Mouse (Mus musculus) cerebellum, postnatal 4 days (tissue): Measurements from ENCODE around the gene Nup210.

Source experiments
- DNase-seq, 2 experiments: peaks; one replicate each; pipeline ENCODE4 v3.0.0; 2022; ENCODE audit warnings: low spot score in 2 of 2, mixed read lengths in 1 of 2

Gene Nup210

DNA sequence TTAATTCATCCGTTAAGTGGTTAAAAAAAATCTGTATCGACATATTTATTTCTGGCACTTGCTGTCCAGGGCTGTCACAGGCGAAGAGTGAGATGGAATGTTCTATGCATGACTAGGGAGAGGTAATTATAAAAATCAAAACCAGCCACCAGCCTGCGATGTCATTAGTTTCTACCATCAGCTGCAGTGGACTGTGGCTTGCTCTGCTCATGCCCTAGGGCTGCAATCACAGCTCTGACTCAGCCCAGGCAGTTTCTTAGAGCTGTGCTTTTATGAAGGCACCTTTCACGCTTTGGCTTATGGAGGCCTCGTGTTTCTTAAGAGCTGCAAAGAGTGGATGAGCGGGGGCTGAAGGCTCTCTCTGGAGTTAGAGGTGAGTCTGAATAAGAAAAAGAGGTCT, 95.8 kb downstream of the Nup210 start:
- DNase-seq: no peak

DNA sequence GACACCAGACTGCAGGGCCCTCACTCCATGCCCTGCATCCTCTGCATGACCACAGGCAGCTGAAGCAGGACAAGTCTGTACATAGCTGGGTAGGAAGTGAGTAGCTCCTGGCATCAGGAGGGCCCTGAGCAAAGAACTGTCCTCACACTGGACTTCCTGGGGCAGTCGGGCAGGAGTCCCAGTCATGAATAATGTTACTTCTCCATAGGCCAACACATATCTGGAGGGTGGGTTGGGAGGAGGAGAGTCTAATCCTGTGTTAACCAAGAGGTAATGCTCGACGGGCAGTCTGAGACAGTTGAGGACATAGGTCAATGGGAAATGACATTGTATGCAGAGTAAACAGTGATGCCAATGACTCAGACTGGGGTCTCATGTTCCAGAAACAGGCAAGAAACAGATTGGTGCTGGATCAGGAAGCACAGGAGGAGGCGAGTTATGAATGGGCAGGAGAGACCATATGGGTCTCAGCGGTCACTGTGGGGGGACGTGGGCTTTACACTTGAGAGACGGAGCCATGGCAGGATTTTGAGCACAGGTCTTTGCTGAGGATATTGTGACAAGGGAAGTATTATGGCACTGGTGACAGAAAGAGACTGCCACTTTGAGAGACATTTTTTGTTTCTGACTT, 99.9 kb downstream of the Nup210 start:
- DNase-seq: no peak

DNA sequence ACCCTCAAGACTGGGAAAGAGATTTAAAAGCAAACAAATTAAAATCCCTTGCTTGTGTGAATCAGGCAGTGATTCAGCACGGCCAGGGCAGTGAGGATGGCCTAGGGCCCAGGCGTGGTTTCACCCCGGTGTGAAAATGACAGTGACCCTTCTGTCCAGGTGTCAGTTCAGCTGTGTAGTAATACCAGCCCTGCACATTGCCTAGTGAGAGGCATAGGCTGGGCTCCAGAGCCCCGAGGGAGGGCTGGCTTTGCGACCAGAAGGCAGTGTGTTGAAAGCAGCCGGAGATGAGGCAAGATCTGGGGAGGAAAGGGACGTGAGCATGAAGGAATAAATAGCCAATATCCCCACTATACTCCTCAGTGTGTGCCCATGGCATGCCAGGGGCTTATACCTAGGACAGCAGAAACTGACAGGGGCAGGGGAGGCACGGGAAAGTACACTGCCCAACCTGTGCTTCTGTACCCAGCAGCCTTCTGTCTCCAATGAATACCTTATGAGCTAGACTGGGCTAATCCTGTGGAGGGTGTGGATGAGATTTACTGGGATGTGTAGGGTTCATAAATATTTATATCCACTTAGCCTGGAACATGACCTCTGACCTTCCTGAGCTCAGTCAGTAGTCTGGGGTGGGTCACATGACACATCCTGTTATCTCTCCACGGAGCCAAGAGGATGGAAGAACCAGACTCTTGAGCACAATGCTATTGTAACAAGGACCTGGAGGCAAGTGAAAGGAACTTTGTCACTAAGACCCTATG, 102.3 kb downstream of the Nup210 start:
- DNase-seq: no peak

DNA sequence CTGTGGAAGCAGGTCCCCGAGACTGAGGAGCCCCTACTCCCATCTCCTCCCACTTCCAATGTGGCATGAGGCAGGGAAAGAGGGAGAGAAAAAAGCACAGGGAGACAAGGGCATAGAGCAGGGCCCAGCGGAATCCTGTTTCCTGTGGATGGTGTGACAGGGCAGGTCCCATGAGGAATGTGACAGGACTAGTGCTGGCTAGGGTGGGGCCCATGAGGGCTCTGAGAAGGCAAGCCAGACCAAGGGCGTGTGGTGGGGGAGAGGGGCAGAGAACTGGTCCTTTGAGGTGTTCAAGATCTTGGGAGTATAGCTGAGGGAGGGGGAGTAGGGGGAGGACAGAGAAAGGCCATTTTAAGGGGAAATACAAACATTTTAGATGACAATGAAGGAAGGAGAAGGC, 104.2 kb downstream of the Nup210 start:
- no peak for DNase-seq

DNA sequence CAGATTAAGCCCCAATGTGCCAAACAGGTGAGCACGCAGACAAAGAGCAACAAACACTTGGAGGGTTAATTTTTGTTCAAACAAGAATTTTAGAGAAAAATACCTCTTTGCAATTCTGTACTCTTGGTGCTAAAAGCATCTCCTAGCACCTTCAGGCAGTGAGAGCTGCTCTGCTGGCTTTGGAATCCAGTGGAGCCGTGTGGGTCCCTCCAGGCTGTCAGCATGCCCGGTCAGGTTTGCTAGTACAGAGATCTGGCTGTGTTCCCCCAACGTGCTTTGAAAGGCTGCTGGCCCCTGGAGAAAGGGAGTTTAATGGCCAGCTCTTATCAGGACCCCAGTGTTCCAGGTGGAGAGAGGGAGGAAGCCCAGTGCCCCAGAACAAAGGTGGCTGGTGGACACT, 105.1 kb downstream of the Nup210 start:
- no peak for DNase-seq

DNA sequence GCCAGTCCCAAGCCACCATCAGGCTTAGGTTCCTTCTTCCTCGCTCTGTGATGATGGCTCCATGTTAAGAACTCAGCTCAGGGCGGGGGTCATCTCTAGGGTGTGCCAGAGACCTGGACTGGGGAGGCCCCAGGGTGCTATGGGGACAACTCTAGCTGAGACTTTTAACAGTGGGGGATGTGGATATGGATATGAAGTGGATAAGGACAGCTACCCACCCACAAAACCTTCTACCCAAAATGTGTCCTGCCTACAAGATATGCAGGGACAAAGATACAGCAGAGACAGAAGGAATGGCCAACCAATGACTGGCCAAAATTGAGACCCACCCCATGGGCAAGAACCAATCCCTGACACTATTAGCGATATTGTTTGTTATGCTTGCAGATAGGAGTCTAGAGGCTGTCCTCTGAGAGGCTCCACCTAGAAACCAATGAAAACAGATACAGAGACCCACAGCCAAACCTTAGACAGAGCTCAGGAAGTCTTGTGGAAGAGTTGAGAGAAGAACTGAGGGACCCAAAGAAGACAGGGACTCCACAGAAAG, 108.3 kb downstream of the Nup210 start:
- DNase-seq: no peak

DNA sequence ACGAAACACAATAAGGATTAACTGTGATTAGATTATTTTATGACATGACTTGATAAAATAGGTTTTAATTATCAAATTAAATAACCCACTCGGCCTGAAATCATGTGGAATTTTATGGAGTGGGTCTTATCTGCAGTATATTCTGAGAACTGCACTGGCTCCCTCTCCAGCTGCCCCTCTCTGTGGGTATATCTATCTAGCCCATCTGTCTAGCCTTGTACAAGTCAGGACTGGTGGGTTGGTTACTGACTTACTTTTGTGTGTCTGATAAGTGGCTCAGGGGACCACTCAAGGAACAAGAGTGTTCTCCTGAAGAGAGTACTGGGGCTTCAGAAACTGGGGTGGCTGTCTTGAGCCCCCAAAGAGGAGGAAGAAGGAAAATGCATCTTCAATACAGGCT, 109.4 kb downstream of the Nup210 start:
- no peak for DNase-seq

DNA sequence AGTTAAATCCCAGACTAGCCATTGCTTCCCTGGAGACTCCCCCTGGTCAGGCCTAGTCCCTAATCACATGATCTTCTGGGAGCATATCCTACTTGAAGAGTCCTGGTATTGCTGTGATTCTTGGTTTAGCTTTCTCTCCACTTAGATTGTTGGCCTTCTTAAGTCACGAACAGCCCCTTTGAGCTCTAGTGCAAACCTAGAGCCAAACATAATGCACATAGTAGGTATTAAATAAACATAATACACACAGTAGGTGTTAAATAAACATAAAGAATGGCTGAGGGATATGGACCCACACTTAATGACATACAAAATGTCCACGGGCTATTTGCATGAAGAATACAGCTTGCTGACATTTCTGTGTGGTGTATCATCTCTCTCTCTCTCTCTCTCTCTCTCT, 112.5 kb downstream of the Nup210 start:
- no peak for DNase-seq

DNA sequence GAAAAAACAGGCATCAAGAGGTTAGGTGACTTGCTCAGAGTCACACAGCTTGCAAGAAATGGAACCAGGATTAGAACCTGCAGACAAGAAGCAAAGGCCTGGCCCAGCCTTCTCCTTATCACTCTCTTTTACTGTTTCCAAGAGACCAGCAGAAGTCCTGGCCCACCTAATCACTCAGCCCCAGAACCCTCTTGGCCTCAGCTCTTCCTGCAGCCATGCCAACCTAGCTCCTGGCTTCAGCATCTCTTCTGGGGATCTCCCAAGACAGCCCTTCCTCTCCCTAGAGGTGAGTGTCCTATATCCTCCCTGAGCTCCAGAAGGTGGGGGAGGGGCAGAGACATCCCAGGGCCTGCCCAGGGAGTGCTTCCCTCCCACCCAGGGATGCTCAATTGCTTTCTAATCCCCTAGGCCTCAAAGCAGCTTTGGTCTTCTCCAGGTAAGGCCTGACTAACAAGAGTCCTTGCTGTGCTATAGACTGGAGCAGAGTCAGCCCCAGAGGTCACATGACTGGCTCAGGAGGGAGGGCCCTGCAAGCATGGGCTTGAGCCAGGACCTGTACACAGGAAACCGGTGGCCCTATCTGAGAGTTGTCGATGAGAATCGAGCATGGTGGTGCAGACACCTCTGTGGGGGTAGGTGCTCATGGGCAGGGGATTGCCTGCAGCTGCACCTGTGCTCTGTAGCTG, 113.2 kb downstream of the Nup210 start:
- DNase-seq: no peak

DNA sequence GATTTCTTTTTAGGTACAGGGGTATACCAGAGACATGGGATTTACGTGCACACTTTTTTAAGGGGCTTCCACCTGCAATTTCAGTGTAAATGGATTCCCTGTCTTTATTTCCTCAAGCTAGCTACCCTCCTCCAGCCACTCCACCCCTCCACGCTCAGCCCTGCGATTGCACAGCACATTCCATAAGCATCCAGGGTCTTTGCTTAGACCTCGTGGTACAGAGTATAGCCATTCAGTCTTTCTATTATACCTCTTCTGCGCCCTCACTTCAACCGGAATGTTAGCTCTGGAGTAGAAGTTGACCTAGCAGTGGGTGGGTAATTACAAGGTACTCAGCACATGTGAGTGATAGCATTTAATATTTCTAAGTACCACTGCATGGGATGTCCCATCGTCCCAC, 115.1 kb downstream of the Nup210 start:
- no peak for DNase-seq

DNA sequence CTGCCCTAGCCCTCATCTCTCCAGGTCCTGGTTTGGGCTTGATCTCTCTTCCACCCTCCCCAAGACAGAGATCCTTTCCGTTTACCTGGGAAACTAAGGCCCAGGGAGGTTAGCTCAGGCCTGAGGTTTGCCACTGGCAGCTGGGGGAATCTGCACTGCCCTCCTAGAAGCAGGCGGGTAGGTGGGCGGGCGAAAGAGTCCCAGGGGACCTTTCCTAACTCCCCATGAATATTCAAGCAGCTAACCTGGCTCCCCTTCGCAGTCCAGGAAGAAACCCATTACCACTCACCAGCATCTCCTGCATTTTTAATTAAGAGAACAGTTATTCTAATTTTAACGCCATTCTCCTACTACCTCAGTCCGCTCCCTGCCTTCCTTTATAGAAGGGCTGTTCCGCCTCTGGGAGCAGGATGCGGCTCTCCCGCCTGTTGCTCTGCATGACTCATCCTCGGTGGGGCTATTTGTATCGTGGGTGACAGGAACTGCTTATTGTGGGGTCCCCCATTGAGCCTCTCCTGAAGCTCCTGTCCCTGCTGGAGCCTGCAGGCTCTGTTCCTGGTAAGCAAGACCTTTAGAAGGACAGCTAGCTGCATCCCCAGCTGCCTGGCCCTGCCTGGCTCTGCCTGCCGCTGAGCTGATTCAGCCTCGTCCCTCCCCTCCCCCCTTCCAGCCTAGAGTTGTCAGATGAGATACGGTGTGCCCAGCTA, 115.7 kb downstream of the Nup210 start:
- DNase-seq: no peak

DNA sequence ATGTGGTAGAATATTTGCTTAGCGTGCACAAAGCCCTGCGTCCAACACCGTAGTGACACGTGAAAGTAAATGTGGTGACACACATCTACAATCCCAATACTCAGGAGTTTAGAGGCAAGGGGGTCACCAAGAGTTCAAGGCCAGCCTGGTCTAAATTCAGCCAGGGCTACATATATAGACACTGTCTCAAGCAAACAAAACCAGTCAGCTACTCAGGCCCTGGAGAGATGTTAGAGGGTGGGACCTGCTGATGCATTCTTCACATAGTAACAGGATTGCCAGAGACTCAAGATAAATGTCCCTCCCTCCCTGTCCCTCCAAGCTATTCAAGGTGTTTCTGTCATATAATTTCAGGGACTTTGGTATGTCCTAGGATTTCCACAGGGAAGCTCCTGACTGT, 117.5 kb downstream of the Nup210 start:
- DNase-seq: no peak

DNA sequence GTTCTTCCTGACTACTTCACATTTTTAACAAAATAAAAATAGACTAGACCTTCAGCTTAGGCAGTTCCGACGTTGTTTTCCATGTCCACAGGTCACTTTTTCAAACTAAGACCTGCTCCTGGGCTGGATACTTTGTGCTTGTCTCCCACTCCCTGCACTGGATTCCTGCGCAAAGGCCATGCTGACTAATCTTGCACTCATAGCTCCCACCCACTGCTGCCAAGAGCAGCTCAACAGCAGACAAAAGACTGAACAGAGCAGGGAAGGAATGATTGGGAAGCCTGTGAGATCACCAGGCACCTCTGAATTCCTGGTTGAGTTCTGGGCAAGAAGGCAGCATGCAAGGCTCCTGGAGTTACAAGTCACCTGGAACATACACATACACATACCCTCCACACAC, 119.6 kb downstream of the Nup210 start:
- DNase-seq: no peak

DNA sequence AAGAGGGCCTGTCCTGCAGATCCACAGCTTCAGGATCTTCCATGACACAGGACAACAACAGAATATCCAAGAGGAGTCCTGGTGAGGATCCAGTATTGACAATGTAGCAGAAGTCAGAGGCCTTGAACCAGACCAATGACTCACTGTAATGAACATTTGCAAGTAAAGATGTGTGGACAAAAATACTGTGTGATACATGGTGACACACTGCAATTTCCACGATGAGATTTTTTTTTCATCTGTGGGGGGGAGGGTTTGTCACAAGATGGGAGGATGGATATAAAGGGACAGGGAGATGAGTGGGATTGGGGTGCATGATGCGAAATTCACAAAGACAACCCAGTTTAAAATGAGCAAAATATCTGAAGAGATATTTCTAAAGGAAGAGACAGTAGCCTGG, 120.4 kb downstream of the Nup210 start:
- DNase-seq: no peak

DNA sequence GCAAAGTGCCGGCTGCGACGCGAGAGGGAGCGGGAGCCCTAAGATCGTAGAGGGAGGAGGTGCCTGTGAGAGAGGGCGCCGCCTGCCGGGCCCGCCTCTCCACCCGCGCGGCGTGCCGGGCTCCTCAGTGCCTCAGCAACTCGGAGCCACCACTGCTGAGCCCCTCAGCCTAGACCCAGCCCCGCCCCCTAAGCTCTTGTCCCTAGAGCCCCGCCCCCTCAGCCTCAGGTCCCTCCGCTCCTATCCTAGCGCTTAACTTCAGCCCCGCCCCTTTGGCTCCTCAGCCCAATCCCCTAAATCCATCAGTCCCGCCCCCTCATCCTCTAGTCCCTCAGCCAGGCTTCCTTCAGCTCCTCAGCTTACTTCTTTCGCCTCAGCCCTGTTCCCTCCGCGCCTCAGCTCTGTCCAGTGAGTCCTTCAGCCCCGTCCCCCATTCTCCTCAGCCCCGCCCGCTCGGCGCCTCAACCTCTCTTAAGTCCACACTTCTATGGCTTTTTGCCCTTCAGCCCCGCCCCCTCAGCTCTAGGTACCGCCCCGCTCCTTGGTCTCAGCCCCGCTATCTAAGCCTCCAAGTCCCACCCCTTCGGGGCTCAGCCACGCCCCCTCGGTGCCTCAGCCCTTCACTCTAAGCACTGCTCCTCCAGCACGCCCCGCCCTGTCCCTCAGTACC, 127.8 kb downstream of the Nup210 start, which contains the start of gene Iqsec1:
TSS of gene Iqsec1 (minus strand) at position 38 of the 670 bp plus-strand sequence.
- DNase-seq: peak; percentile 58 to 84

DNA sequence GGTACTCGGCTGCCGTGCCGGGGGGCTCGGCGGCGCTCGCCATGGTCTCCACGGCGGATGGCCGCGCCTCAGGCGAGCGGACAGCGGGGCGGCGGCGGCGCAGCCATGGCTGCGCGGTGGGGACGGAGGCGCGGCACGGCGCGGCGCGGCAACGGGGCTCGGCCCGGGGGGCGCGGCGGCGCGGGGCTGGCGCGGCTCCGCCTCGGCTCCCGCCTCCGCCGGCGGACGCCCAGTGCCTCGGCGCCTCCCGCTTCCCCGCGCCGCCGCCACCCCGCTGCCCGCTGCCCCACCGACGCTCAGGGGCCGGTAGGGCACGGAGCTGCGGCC, 128.4 kb downstream of the Nup210 start:
- DNase-seq: no peak

DNA sequence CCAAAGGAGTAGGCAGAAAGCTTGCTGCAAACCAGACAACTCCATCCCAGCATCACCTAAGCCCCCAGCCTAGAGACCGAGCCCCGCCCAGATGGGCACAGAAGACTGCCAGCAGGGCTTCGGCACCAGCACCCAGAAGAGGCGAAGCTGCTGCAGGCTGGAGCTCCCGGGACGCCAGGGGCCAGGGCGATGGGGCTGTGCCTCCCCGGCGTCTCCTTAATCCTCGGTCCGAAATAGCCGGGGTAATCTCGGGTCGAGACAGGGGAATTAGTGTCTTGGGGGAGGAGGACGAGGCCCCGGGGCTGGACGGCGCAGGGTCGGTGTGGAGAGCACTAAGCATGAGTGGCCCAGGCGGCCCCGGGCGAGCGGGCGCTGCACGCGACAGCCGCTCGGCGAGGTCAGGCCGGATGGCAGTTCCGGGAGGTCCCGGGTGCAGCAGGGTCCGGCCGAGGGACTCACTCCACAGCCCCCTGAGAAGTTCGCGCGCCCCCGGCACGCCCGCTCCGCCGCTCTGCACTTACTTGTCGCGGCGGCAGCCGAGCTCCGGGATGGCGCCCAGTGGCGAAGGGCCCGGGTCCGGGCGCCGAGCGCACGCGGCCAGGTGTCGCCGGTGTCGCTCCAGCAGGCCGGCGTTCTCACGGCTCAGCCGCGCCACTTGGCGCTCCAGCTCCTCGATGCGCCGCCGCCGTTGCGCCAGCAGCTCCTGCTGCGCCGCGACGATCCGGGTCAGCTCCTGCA, 128.9 kb downstream of the Nup210 start:
- DNase-seq: peak in 1 of 2 experiments; percentile 23

DNA sequence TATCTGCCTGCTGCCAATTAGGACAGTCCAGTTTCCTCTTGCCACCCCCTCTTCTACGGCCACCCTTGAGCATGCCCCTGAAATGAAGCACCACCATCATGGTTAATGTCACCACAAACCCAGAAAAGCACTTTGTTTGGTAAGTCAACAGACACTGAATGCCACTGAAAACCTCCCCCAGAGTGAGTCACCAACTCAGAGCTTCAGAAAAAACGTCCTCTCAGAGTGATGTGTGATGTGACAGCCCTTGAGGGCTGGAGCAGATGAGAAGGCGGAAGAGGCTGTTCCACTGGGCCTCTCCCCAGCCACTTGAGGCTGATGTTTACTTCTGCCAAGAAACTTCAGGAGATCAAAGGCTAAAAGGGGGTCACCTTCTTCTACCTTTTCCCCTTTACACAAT, 132.5 kb downstream of the Nup210 start:
- DNase-seq: no peak

DNA sequence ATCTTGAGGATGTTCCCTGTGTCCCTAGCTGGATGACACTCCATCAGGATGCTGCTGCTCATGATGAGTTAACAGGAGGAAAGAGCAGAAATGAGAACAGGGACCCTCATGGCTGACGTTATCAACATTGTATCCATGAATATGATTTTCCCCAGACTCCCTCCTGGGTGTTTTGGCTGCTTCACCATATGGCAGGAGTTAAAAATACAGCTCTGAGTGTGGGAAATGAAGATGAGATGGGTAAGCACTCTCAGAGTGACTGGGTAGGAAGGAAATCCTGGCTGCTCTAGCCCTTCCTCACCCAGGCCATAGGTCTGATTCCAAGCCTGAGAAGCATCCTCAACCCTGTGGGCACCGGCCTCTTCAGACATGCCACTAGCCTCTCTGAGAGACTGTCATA, 142.3 kb downstream of the Nup210 start:
- no peak for DNase-seq

DNA sequence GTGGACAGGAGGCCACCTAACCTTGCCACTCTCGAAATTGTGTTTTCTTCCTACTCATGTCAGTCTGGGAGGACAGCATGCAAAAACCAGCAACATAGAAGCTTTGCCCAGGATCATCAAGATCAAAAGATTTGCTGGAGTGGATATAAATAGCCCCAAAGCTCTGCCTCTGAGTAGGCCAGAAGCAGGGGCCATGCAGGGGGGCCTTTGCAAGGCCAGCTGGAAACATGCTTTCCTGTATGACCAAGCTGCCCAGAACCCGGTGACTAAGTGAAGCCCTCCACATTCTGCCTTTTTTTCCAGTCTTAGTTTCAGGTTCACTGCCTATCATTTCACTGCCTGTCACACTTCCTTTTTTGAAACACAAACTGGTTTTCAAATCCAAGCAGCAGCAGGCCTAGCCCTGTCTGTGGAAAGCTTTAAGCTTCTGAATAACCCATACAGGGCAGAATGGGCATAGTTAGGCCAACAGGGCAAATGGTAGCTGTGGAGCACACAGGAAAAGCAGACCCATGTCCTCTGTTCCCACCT, 147.2 kb downstream of the Nup210 start:
- DNase-seq: no peak
